Mouse (Mus musculus) embryonic facial prominence, embryonic 12.5 days (tissue): ENCODE results near the gene Saa2. TPM values are rescaled to one million over a fixed set of nuclear protein-coding genes. Genes with fewer than 3 reads are reported as not detected.
"Not testable (repeated sequence)": the region's sequence is repeated elsewhere in the genome, so short reads cannot be mapped to it uniquely, and the experiment has no call there.

Experiments
- ATAC-seq: fragments of 200-750 bp; cut with Nextera tagmentation; 2 replicates; pipeline ENCODE4 v1.8.0; 2017; ENCODE audit not compliant: insufficient number of reproducible peaks, insufficient read depth, low FRiP score, low TSS enrichment
- H3K27ac ChIP-seq: fragments of 300-500 bp; sonication (generic); 2 replicates; pipeline ENCODE4 v1.5.1; 2016; ENCODE audit warnings: mild to moderate bottlenecking
- H3K27me3 ChIP-seq: fragments of 300-500 bp; sonication (generic); 2 replicates; pipeline ENCODE4 v1.6.1; 2016; ENCODE audit warnings: mild to moderate bottlenecking, moderate library complexity
- H3K36me3 ChIP-seq: fragments of 300-500 bp; sonication (generic); 2 replicates; pipeline ENCODE4 v1.6.1; 2016; ENCODE audit warnings: mild to moderate bottlenecking
- H3K4me1 ChIP-seq: fragments of 300-500 bp; sonication (generic); 2 replicates; pipeline ENCODE4 v1.6.1; 2016
- H3K4me2 ChIP-seq: fragments of 300-500 bp; sonication (generic); replicated peaks from 2 replicates; pipeline ENCODE4 v1.6.1; 2016; ENCODE audit warnings: mild to moderate bottlenecking, moderate library complexity
- H3K4me3 ChIP-seq: fragments of 300-500 bp; sonication (generic); 2 replicates; pipeline ENCODE4 v1.5.1; 2016; ENCODE audit warnings: mild to moderate bottlenecking
- H3K9ac ChIP-seq: fragments of 300-500 bp; sonication (generic); 2 replicates; pipeline ENCODE4 v1.6.1; 2016; ENCODE audit warnings: mild to moderate bottlenecking, moderate library complexity
- H3K9me3 ChIP-seq: fragments of 300-500 bp; sonication (generic); 2 replicates; pipeline ENCODE4 v1.6.1; 2016; ENCODE audit warnings: mild to moderate bottlenecking, moderate library complexity
- WGBS: fragments of 180-500 bp; shearing (Covaris S2); methylation state at CpG from one replicate; pipeline ENCODE4 v1.1.7; 2016; 5-methylcytosine and 5-hydroxymethylcytosine counted together
- polyA plus RNA-seq: library from polyadenylated mRNA; unstranded; fragments of >200 nt; fragmentation: Nextera tagmentation; extraction: Ambion mirVana; gene quantifications from 2 replicates; pipeline ENCODE4 v1.2.1, GENCODE M21; 2016

Saa2 gene
- polyA plus RNA-seq, 1 experiment from 2014 or later, result not detected

DNA sequence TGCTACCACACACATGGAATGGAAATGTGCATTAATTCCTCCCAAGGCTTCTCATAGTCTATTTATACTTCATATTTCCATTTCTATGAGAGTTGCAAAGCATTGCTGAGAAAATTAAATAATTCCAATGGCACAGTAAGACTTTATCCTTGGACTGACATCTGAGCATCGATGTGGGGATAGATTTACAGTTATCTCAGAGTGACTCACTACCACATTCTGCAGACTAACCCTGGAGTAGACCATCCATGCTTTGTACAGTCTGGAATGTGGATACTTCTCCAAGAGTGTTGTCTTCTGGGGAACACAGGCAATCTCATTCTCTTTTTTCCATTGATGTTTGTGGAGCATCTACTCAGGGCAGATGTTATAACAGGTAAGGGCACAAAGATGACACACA, 24.0 kb upstream of the Saa2 start:
- WGBS, result 90% methylated on average over 1 of the region's 1 CpGs
- H3K36me3 ChIP-seq, result no peaks in the 10 kb centered on the region
- H3K27me3 ChIP-seq, result no peaks in the 10 kb centered on the region
- no peaks in the 10 kb centered on the region for H3K9me3 ChIP-seq
- no peaks in the 10 kb centered on the region for H3K4me1 ChIP-seq
- ATAC-seq, result no peak
- H3K4me2 ChIP-seq, result no peak overlapping the region
- no peak overlapping the region for H3K9ac ChIP-seq
- no peak overlapping the region for H3K4me3 ChIP-seq
- H3K27ac ChIP-seq, result no peak overlapping the region

- Histone ChIP-seq H3K4me2 (no peak within 1 kb of the TSS), H3K9ac (no peak within 1 kb of the TSS), H3K27me3 (no peaks in the 10 kb centered on the region), H3K4me3 (no peak within 1 kb of the TSS), H3K27ac (no peak within 1 kb of the TSS), H3K9me3 (no peaks in the 10 kb centered on the region), H3K36me3 (no peaks in the 10 kb centered on the region), H3K4me1 (no peaks in the 10 kb centered on the region)
- WGBS, result 84% methylated on average over 4 of the region's 4 CpGs
- no peak for ATAC-seq
Observed at GRCm38 (mm10) chr7:46732458-46732857, 19.1 kb upstream of the Saa2 start, which contains the start of gene Saa4. Gene Saa4 (minus strand): TSS chr7:46732603.

- Histone ChIP-seq H3K27ac (no peak overlapping the region), H3K4me3 (no peak overlapping the region), H3K4me1 (no peaks in the 10 kb centered on the region), H3K9ac (no peak overlapping the region), H3K27me3 (no peaks in the 10 kb centered on the region), H3K9me3 (no peaks in the 10 kb centered on the region), H3K4me2 (no peak overlapping the region), H3K36me3 (no peaks in the 10 kb centered on the region)
- WGBS, result 78% methylated on average over 2 of the region's 2 CpGs
- no peak for ATAC-seq
Observed at GRCm38 (mm10) chr7:46734983-46735382, 16.6 kb upstream of the Saa2 start.

DNA sequence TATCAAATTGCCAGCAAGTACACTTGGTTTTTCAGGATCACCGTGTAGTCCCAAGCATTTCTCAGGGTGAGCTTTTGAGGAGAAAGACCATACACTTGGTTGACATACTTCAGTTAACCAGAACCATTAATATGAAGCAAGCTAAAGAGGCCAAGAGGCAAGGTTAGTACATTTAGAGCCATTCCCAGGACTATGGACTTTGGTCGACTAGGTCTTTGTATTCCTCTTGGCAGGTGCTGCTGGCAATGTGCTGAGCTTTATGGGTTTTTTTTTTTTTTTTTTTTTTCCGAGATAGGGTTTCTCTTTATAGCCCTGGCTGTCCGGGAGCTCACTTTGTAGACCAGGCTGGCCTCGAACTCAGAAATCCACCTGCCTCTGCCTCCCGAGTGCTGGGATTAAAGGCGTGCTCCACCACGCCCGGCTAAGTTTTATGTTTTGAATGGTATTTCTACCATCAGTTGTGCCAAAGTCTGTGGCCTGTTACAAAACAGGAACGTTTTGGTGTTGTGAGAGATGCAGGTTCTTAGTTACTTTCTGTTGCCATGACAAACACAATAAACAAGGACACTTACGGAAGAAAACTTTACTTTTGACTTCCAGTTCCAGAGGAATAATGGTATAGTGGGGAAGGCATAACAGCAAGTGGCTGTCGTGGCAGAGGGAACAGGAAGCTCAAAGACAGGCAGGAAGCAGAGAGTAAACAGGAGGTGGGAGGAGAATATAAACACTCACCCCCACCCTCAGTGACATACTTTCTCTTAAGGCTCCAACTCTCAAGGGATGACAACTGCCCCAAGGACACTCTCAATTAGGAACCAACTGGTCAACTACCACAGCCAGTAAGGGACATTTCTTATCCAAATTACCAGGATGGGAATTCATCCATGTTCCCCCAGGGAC, 12.8 kb upstream of the Saa2 start:
- no peak for ATAC-seq
- Histone ChIP-seq H3K27me3 (no peaks in the 10 kb centered on the region), H3K9me3 (no peaks in the 10 kb centered on the region), H3K4me1 (no peaks in the 10 kb centered on the region), H3K4me3 (no peak overlapping the region), H3K36me3 (no peaks in the 10 kb centered on the region), H3K9ac (no peak overlapping the region), H3K4me2 (no peak overlapping the region), H3K27ac (no peak overlapping the region)
- WGBS, result 82% methylated on average over 12 of the region's 12 CpGs

DNA sequence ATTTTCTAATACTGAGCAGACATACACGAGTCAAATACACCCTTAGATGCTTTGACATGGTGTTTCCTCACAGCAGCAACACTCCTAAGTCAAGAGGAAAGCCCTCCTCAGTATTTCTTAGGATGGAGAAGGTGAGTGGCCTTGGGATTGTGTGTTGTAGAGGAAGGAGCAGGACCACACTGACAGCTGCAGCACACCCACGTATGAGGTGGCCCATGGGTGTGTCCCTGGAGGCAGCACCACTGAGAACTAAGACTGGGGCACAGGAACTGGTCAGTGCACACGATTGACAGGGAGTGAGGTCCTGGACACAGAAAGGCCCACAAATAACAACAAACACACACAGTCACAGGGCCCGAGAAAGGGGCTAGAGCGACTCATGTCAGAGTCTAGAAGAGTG, 11.5 kb upstream of the Saa2 start:
- 82% methylated on average over 5 of the region's 5 CpGs for WGBS
- H3K27ac ChIP-seq, H3K4me3 ChIP-seq, H3K9me3 ChIP-seq, H3K4me1 ChIP-seq, H3K36me3 ChIP-seq, H3K4me2 ChIP-seq, ATAC-seq, H3K9ac ChIP-seq, H3K27me3 ChIP-seq: not testable (repeated sequence)

DNA sequence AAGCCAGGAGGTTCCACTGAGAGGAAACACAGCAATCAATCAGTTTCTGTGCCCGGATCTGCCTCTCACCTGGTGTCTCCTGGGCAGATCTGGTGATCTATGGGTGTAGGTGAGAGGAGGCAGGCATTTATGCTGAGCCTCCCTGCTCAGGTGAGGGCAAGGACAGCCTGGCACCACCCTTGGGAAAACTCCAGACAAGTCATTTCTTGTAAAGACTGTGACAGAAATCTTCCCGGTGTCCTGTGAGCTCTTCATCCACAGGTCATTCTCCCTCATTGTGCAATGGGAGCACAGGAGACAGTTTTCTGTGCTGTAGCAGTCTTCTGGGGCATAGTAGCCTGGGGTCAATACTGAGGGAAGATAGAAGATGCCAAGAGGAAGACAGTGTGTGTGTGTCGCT, 8.7 kb upstream of the Saa2 start, which contains the start of gene Saa1:
Saa1 (minus strand) TSS at position 101 of the 400 bp plus-strand sequence.
- not testable (repeated sequence) for H3K27ac ChIP-seq, H3K4me3 ChIP-seq, ATAC-seq, H3K9ac ChIP-seq, H3K27me3 ChIP-seq, H3K9me3 ChIP-seq, H3K36me3 ChIP-seq, H3K4me2 ChIP-seq, H3K4me1 ChIP-seq
- 75% methylated on average over 3 of the region's 3 CpGs for WGBS

GRCm38 (mm10) chr7:46745816-46746215, 5.8 kb upstream of the Saa2 start:
- 67% methylated on average over 3 of the region's 3 CpGs for WGBS
- Histone ChIP-seq H3K36me3 (no peaks in the 10 kb centered on the region), H3K27ac (no peak overlapping the region), H3K4me1 (no peaks in the 10 kb centered on the region), H3K9ac (no peak overlapping the region), H3K4me2 (no peak overlapping the region), H3K27me3 (no peaks in the 10 kb centered on the region), H3K4me3 (no peak overlapping the region), H3K9me3 (no peaks in the 10 kb centered on the region)
- ATAC-seq, result no peak

- Histone ChIP-seq H3K4me3 (no peak overlapping the region), H3K4me2 (no peak overlapping the region), H3K36me3 (no peaks in the 10 kb centered on the region), H3K27me3 (no peaks in the 10 kb centered on the region), H3K27ac (no peak overlapping the region), H3K4me1 (no peaks in the 10 kb centered on the region), H3K9me3 (no peaks in the 10 kb centered on the region), H3K9ac (no peak overlapping the region)
- WGBS, result 67% methylated on average over 7 of the region's 7 CpGs
- no peak for ATAC-seq
Observed at GRCm38 (mm10) chr7:46746381-46746780, 5.2 kb upstream of the Saa2 start.

- no peaks in the 10 kb centered on the region for H3K4me1 ChIP-seq
- no peaks in the 10 kb centered on the region for H3K36me3 ChIP-seq
- 45% methylated on average over 3 of the region's 3 CpGs for WGBS
- no peak overlapping the region for H3K27ac ChIP-seq
- no peak overlapping the region for H3K4me3 ChIP-seq
- no peak overlapping the region for H3K4me2 ChIP-seq
- no peaks in the 10 kb centered on the region for H3K27me3 ChIP-seq
- ATAC-seq, result no peak
- no peak overlapping the region for H3K9ac ChIP-seq
- H3K9me3 ChIP-seq, result no peaks in the 10 kb centered on the region
Observed at GRCm38 (mm10) chr7:46748459-46748858, 3.1 kb upstream of the Saa2 start.

DNA sequence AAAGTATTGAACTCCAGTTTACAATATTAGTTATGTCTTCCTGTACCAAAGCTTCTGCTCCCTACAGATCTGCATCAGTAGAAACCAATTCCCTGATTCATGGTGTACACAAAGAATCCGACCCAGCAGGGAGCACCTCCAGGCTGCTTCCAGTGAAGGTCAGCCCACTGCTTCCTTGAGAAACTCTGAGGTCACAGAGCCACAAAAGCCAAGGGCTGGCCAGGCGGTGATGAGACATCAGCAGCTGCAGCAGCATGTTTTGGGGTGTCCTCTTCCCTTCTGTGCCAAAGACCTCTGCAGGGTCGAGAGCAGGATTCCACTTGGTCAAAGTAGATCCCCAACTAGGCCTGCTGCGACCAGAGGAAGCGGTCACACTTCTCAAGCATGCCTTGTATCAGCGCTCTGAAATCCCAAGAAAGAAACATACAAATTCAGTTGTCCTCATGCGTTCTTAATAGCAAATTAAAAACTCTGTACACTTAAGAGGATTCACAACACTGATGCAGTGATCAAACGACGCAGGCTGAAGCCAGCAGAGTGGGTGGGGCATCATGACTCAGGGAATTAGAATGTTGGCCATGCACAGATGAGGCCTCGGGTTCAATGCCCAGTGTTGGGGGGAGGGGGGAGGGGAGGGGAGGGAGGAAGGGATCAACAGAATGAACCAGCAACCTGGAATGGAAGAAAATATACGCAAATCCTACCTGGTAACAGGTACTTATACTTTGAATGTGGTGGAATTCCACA, 9.6 kb downstream of the Saa2 start:
- Histone ChIP-seq H3K9me3 (no peaks in the 10 kb centered on the region), H3K9ac (no peak overlapping the region), H3K4me2 (no peak overlapping the region), H3K27me3 (no peaks in the 10 kb centered on the region), H3K27ac (no peak overlapping the region), H3K36me3 (peaks cover 61% of the 10 kb centered on the region), H3K4me3 (no peak overlapping the region), H3K4me1 (no peaks in the 10 kb centered on the region)
- no peak for ATAC-seq
- 72% methylated on average over 11 of the region's 11 CpGs for WGBS

DNA sequence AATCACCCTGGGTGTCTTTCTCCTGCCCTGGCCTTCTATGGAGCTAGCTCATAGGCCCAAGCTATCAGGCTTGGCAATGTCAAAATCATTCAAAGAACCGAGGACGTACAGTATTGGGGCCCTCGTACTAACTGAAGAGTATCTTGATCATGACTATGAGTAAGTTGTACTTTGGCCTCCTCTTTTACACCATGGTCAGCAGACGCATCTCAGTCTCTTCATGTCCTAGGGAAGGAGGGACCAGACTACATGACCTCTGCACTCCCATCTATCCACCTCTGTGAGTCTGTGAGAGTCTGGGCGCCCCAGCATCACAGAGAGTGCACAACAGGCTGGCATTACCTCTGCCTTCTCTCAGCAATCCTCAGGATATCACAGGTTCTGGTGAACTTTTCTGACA, 11.0 kb downstream of the Saa2 start:
- H3K36me3 ChIP-seq, result peaks cover 68% of the 10 kb centered on the region
- no peaks in the 10 kb centered on the region for H3K27me3 ChIP-seq
- no peak overlapping the region for H3K4me2 ChIP-seq
- no peak overlapping the region for H3K27ac ChIP-seq
- H3K9ac ChIP-seq, result no peak overlapping the region
- WGBS, result 90% methylated on average over 5 of the region's 5 CpGs
- no peak overlapping the region for H3K4me3 ChIP-seq
- ATAC-seq, result no peak
- no peaks in the 10 kb centered on the region for H3K9me3 ChIP-seq
- no peaks in the 10 kb centered on the region for H3K4me1 ChIP-seq

DNA sequence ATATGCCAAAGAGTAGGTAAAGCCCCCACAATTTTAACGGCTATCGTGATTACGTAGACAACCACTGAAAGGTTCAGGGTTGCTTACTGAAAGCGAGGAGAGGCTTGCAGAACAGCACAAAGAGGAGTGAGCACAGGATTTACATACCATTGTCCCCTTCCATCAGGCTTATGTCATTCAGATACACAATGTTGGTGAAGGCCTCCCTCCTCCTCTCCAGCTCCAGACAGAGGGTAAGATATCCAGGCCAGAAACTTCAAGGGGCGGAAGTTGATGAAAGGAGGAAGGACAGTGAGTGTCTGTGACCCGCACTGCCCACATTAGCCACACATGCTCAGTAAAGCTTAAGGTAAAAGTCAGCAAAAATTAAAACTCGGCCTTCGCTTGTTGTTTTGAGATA, 13.1 kb downstream of the Saa2 start:
- ATAC-seq, result no peak
- 93% methylated on average over 8 of the region's 8 CpGs for WGBS

More for the DNA sequence above, 13.1 kb downstream of the Saa2 start:
- H3K36me3 ChIP-seq, result peaks cover 78% of the 10 kb centered on the region
- H3K9me3 ChIP-seq, result no peaks in the 10 kb centered on the region
- no peaks in the 10 kb centered on the region for H3K4me1 ChIP-seq
- H3K27me3 ChIP-seq, result no peaks in the 10 kb centered on the region
- H3K4me2 ChIP-seq, result no peak overlapping the region
- H3K9ac ChIP-seq, result no peak overlapping the region
- no peak overlapping the region for H3K27ac ChIP-seq
- H3K4me3 ChIP-seq, result no peak overlapping the region
